9 mouse cellular contexts compared by ENCODE assay signal in the genomic region with DNA sequence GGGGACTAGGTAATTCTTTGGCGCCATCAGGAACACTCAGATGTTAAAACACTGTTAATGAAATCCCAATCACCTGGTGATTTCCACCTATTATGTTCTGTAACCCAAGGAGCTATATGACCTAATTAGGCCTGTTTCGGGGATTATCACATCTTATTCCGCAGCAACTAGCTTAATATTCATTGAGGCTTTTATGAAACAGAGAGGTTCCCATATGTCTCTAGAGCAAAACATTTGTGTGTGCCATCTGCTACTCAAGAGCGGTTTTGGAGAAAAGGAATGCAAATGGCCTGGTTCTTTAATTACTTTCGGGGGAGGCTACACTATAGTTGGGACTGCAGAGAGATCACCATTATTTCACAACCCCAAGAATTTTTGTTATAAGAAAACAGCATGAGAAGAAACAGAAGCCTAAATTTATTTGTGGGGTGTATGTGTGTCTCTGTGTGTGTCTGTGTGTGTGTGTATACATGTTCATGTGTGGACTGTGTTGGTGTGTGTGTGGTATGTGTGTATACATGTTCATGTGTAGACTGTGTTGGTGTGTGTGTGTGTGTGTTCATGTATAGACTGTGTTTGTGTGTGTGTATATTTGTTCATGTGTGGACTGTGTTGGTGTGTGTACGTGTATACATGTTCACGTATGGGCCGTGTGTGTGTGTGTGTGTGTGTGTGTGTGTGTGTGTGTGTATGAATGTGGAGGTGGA. TPM values are rescaled to one million over a fixed set of nuclear protein-coding genes. Genes with fewer than 3 reads are reported as not detected.
DNase-seq lines count a peak whose midpoint lies in the region.
"Had no signal": no experiment of that assay in that cellular context is flagged by ENCODE, and none has a peak within 500 bp of the region (broad histone marks: within the 10 kb centered on the region; RNA-seq: fewer than 3 reads in every experiment).

No protein-coding gene starts in this region.

- DNase-seq in cerebellum, adult 9-11 months: peak; percentile 75
- no peak for DNase-seq in cerebellum, postnatal 4 days (ENCODE audit: low spot score in 2 of 2)
- DNase-seq in layer of hippocampus, adult 11-12 months (ENCODE audit: low spot score): peak; percentile 62
- DNase-seq in layer of hippocampus, postnatal 25 days (ENCODE audit: extremely low spot score in 1 of 2, low spot score in 1 of 2): no peak
- DNase-seq in brain, embryonic 18.5 days (ENCODE audit: low read depth, low spot score): peak; percentile 55
- peak; percentile 57 for DNase-seq in layer of hippocampus, adult 8-10 months (ENCODE audit: low spot score in 2 of 2)
- DNase-seq in c-Kit-positive CD71-positive TER-119-positive erythroid progenitor cells, embryonic 14.5 days (ENCODE audit: low spot score): no peak
- DNase-seq: adrenal gland, postnatal 10 days; thymus, postnatal 36 days had no signal

RNA-seq across cellular contexts. Expression of gene Rab8b, which starts 8.4 kb away (rescaled TPM):
- total RNA-seq in layer of hippocampus, postnatal 25 days (2021): 10 to 100 TPM; 40.7 to 46.4 TPM
- total RNA-seq in layer of hippocampus, adult 8-10 months (2022): 10 to 100 TPM; 37.9 to 58.3 (median 47.4) TPM

RNA-seq across cellular contexts. Expression of gene Rps27l, which starts 18.0 kb away (rescaled TPM):
- 10 to 100 TPM; 36.7 to 44.4 TPM for total RNA-seq in layer of hippocampus, postnatal 25 days (2021)
- total RNA-seq in layer of hippocampus, adult 8-10 months (2022): 10 to 100 TPM; 38.7 to 48.0 (median 44.1) TPM

RNA-seq across cellular contexts. Expression of gene Lactb, which starts 47.4 kb away (rescaled TPM):
- 10 to 100 TPM; 15.4 to 16.2 TPM for total RNA-seq in layer of hippocampus, postnatal 25 days (2021)
- 10 to 100 TPM; 13.8 to 17.4 (median 16.6) TPM for total RNA-seq in layer of hippocampus, adult 8-10 months (2022)

Comparison
In these comparisons a context has a peak if more than half of its experiments do, and no peak if none do; other contexts are left out.
1. DNase-seq: peak in cerebellum, adult 9-11 months (single experiment), layer of hippocampus, adult 11-12 months (single experiment), brain, embryonic 18.5 days (single experiment) and layer of hippocampus, adult 8-10 months (2 of 2); none in cerebellum, postnatal 4 days (0 of 2), layer of hippocampus, postnatal 25 days (0 of 2) and c-Kit-positive CD71-positive TER-119-positive erythroid progenitor cells, embryonic 14.5 days (single experiment).